Mouse (Mus musculus) limb, embryonic 12.5 days (tissue): ENCODE measurements at regions not wholly inside any gene's neighbourhood (a gene's known extent, or its start where the extent isn't known, plus 50 kb on each side); places are given as distances from the start of the nearest gene placed in this dataset.

Source experiments
- ATAC-seq: fragments of 200-750 bp; cut with Nextera tagmentation; 2 replicates; pipeline ENCODE4 v1.8.0; 2017; ENCODE audit warnings: low read depth, moderate TSS enrichment; ENCODE audit not compliant: insufficient number of reproducible peaks, insufficient read depth, low FRiP score, low TSS enrichment
- H3K27ac ChIP-seq: fragments of 300-500 bp; sonication (generic); 2 replicates; pipeline ENCODE4 v1.5.1; 2016; ENCODE audit warnings: mild to moderate bottlenecking, moderate library complexity
- H3K27me3 ChIP-seq: fragments of 300-500 bp; sonication (generic); 2 replicates; pipeline ENCODE4 v1.6.1; 2016; ENCODE audit warnings: mild to moderate bottlenecking, moderate library complexity
- H3K36me3 ChIP-seq: fragments of 300-500 bp; sonication (generic); 2 replicates; pipeline ENCODE4 v1.6.1; 2016; ENCODE audit warnings: mild to moderate bottlenecking, moderate library complexity
- H3K4me1 ChIP-seq: fragments of 300-500 bp; sonication (generic); replicated peaks from 2 replicates; pipeline ENCODE4 v1.6.1; 2016
- H3K4me2 ChIP-seq: fragments of 300-500 bp; sonication (generic); 2 replicates; pipeline ENCODE4 v1.6.1; 2016; ENCODE audit warnings: mild to moderate bottlenecking, moderate library complexity
- H3K4me3 ChIP-seq: fragments of 300-500 bp; sonication (generic); replicated peaks from 2 replicates; pipeline ENCODE4 v1.5.1; 2016; ENCODE audit warnings: mild to moderate bottlenecking
- H3K9ac ChIP-seq: fragments of 300-500 bp; sonication (generic); replicated peaks from 2 replicates; pipeline ENCODE4 v1.6.1; 2016; ENCODE audit warnings: mild to moderate bottlenecking, moderate library complexity
- H3K9me3 ChIP-seq: fragments of 300-500 bp; sonication (generic); 2 replicates; pipeline ENCODE4 v1.6.1; 2016; ENCODE audit warnings: mild to moderate bottlenecking, moderate library complexity
- WGBS: fragments of 180-500 bp; shearing (Covaris S2); methylation state at CpG from one replicate; pipeline ENCODE4 v1.1.7; 2016; 5-methylcytosine and 5-hydroxymethylcytosine counted together

- no peak overlapping the region for H3K4me3 ChIP-seq
- H3K4me2 ChIP-seq: no peak overlapping the region
- no peaks in the 10 kb centered on the region for H3K27me3 ChIP-seq
- no peak overlapping the region for H3K27ac ChIP-seq
- no peaks in the 10 kb centered on the region for H3K9me3 ChIP-seq
- 78% methylated on average over 4 of the region's 4 CpGs for WGBS
- no peak for ATAC-seq
- no peaks in the 10 kb centered on the region for H3K36me3 ChIP-seq
- no peak overlapping the region for H3K9ac ChIP-seq
- H3K4me1 ChIP-seq: peaks cover 12% of the 10 kb centered on the region
Measured at GRCm38 (mm10) chr2:28387926-28388325, 58.7 kb upstream of the Ppp1r26 start.

- 88% methylated on average over 5 of the region's 5 CpGs for WGBS
- no peak overlapping the region for H3K4me2 ChIP-seq
- no peaks in the 10 kb centered on the region for H3K36me3 ChIP-seq
- H3K4me1 ChIP-seq: peaks cover 11% of the 10 kb centered on the region
- no peak overlapping the region for H3K9ac ChIP-seq
- H3K27ac ChIP-seq: no peak overlapping the region
- H3K27me3 ChIP-seq: no peaks in the 10 kb centered on the region
- H3K9me3 ChIP-seq: no peaks in the 10 kb centered on the region
- H3K4me3 ChIP-seq: no peak overlapping the region
- no peak for ATAC-seq
Measured at GRCm38 (mm10) chr2:28389703-28390102, 56.9 kb upstream of the Ppp1r26 start.

- Histone ChIP-seq H3K4me1 (no peaks in the 10 kb centered on the region), H3K4me3 (no peak overlapping the region), H3K4me2 (no peak overlapping the region), H3K36me3 (no peaks in the 10 kb centered on the region), H3K27me3 (no peaks in the 10 kb centered on the region), H3K27ac (no peak overlapping the region), H3K9ac (no peak overlapping the region), H3K9me3 (no peaks in the 10 kb centered on the region)
- 92% methylated on average over 6 of the region's 6 CpGs for WGBS
- no peak for ATAC-seq
Measured at GRCm38 (mm10) chr2:28395391-28395790, 51.2 kb upstream of the Ppp1r26 start.
